Mouse (Mus musculus) fat pad, adult 2 months (tissue): Measurements from ENCODE around the gene Usmg5.
"Not testable (repeated sequence)": the region's sequence is repeated elsewhere in the genome, so short reads cannot be mapped to it uniquely, and the experiment has no call there.

Experiments used
- DNase-seq: peaks from one replicate; pipeline ENCODE4 v3.0.0-alpha.2; 2011; ENCODE audit warnings: low read depth, low spot score; ENCODE audit errors: extremely low read depth

The Usmg5 gene

GRCm38 (mm10) chr19:47090550-47091156 lies at the start of gene Usmg5, which contains the start of gene Pdcd11:
Gene Usmg5, minus strand, starts transcription at chr19:47090647.
Gene Pdcd11, plus strand, starts transcription at chr19:47090768.
- DNase-seq = peak; percentile 65

DNA sequence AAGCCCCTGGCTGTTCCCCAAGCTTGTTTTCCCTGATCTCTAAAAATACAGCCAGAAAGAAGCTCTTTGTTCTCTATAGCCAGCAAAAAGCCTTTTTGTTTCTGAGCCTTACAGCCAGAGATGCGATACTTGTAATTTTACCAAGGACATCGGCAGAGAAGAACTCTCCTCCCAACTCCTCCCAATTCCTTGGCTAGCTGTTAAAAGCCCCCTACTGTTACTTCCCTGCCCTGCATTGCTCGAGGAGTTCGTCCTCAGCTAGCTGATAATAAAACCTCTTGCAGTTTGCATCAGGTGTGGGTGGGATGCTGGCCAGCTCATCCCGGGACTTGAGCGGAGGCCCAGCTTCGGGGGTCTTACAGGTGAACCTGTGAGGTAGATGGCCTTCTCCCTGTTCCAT lies 49.2 kb upstream of the Usmg5 start:
- not testable (repeated sequence) for DNase-seq

DNA sequence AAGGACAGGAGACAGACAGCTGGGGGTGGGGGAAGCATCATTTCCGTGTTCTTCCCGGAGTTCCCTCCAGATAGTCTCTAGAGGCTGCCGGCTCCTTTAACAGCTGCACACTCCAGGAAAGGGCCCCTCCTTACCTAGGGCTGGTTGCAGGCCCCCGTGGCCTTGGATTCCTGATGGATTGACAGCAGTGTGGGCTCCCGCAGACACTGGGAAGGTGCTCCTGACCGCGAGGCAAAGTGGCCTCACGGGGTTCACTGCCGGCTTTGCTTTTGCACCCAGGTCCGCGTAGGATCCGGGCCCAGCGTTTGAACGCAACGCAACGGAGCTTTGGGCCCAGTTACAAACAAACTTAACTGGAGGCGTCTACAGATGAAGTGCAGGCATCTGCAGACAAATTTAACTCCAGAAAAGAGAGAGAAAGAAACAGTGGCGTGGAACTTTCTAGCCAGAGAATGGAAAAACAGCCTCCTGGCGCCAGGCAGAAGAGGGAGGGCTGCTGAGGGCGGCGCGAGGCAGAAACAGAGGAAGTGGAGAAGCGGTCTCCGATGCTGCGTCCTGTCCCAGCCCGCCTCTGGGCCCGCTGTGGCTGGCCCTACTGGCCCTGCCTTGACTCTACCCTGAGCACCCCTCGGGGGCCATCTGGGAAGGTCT lies 47.4 kb upstream of the Usmg5 start, which contains the start of gene Calhm2:
Calhm2 (minus strand) TSS at position 524 of the 651 bp plus-strand sequence.
- no peak for DNase-seq

- no peak for DNase-seq
These were observed 46.7 kb upstream of the Usmg5 start for GRCm38 (mm10) chr19:47137051-47137581.

GRCm38 (mm10) chr19:47136170-47136569 lies 45.7 kb upstream of the Usmg5 start:
- no peak for DNase-seq

DNA sequence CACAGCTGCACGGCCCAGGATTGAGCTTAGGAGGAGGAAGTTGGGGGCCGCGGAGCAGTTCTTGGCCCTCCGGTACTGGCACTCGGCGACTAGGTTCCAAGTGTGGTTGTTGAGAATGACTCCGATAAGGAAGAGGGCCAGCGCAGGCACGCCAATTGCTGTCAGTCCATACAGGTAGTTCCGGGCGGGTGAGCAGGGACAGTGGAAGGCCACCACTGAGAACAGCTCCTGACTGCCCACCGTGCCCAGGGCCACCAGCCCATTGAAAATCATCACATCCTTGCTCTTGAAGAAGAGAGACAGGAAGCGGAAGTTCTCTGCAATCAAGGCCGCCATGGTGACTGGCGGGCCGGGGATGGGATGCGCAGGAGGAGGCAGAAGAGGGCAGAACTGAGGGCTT lies 45.1 kb upstream of the Usmg5 start:
- DNase-seq = no peak

GRCm38 (mm10) chr19:47133161-47133560 lies 42.7 kb upstream of the Usmg5 start:
- no peak for DNase-seq

GRCm38 (mm10) chr19:47130551-47131125 lies 40.2 kb upstream of the Usmg5 start:
- DNase-seq = no peak

GRCm38 (mm10) chr19:47128835-47129234 lies 38.4 kb upstream of the Usmg5 start:
- DNase-seq = no peak

DNA sequence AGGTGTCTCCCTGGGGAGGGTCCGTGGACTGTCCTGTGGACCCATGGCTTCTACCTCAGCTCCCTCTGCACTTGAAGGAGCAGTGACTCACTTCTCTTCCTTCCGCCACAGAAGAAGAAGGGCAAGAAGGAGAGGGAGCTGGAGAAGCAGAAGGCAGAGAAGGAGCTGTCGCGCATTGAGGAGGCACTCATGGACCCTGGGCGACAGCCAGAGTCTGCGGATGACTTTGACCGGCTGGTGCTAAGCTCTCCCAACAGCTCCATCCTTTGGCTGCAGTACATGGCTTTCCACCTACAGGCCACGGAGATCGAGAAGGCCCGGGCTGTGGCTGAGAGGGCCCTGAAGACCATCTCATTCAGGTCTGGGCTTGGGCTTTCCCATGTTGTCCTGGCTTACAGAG lies 37.7 kb upstream of the Usmg5 start:
- DNase-seq = no peak

- DNase-seq = no peak
These were observed 32.4 kb upstream of the Usmg5 start for GRCm38 (mm10) chr19:47122802-47123201.

DNA sequence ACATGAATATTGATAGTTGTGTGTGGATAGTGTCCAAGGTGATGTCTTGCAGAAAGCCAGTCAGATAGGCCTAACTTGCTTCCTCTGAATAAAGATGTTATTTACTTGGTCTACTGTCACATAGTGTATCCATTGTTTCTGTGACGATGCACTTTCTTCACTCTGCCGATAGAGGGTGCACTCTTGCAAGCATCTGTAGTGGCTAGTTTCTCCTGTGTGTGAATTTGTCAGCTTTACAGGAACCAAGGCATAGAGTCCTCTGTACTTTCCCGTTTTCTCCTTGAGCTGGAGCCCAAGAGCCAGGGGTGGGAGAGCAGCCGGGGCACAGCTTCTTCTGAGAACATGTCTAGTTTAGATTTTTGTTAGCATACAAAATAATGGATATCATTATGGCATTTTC lies 30.6 kb upstream of the Usmg5 start:
- no peak for DNase-seq

DNA sequence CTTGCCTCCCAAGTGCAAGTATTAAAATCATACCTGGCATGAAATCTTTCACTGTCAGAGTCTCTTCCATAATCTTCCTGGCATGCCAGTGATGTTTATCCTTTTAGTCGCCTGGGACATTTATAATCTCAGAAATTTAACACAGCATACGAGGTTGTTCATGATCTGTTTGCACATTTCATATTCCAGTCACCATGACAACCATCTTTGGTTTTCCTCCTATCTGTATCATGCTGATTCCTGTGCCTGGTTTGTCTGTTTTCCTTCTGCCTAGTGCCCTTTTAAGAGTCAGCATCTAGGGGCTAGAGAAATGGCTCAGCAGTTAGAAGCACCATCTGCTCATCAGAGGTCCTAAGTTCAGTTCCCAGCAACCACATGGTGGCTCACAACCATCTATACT lies 28.2 kb upstream of the Usmg5 start:
- DNase-seq = no peak

GRCm38 (mm10) chr19:47104641-47105271 lies 14.3 kb upstream of the Usmg5 start:
- DNase-seq = no peak

GRCm38 (mm10) chr19:47101080-47101479 lies 10.6 kb upstream of the Usmg5 start:
- DNase-seq = no peak

- no peak for DNase-seq
These were observed 525 bp downstream of the Usmg5 start for GRCm38 (mm10) chr19:47089718-47090525.

DNA sequence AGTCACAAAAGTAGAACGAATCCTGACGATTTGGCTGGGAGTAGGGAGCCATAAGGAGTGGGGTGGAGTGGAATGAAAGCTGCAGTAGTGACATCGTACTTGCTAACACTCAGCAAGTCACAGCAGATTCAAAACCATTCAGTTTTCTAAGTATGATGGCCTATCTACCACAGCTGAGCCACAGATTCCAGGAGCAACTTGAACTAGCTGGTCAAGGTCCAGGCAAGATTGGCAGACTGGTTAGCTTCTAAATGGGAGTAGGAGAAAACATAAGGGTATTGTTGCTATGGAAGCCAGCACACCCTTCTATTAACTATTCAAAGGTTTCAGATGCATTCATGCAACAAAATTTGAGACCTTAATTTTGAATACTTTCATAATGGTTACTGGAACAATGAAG lies 2.2 kb downstream of the Usmg5 start:
- no peak for DNase-seq

DNA sequence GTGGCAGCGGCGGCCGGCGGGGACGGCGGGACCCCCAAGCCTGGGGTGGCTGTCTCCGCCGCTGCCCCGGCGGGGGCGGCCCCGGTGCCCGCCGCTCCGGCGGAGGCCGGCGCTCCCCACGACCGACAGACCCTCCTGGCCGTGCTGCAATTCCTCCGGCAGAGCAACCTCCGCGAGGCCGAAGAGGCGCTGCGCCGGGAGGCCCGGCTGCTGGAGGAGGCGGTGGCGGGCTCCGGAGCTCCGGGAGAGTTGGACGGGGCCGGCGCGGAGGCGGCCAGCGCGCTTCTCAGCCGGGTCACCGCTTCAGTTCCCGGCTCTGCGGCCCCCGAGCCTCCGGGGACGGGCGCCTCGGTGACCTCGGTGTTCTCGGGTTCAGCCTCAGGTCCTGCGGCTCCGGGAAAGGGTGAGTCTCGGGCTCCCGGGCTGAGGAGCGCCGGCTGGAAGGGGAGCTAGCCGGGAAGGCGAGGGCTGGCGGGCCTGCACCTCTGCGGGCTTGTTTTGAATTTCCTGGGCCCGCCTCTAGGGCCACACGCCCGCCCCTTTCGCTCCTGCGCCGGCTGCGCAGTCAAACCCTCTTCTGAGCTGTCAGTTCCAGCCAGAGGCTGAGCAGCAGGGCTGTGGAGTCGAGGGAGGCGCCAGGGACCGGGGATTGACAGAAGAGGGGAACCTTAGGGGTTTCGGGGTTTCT lies 22.4 kb downstream of the Usmg5 start:
- DNase-seq = no peak

DNA sequence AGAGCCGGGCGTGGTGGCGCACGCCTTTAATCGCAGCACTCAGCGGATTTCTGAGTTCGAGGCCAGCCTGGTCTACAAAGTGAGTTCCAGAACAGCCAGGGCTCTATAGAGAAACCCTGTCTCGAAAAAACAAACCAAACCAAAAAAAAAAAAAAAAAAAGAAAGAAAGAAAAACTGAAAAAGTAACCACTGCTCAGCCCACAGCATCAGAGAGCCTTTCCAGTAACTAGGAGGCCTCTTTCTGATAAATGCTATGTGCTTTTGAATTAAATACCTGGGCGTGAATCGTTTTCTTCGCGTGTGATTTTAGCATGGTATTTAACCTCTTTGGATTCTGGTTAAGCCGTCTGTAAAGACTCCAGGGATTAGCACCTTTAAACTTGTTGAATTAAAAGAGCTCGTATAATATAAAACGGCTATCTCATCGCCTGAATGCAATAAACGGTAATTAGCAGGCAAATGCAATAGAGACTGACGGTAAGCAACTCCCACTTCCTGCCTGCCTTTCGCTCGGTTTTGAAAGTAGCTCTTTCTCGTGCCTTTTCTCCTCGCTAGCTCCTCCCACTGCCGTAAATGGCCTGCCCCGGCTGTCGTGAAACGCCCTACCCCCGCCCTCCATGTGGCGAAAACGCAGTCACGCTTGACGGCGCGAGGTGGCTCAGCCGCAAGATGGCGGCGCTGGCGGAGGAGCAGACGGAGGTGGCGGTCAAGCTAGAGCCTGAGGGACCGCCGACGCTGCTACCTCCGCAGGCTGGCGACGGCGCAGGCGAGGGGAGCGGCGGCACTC lies 23.2 kb downstream of the Usmg5 start, which contains the start of gene Taf5:
Taf5 (plus strand) TSS at position 651 of the 787 bp plus-strand sequence.
- peak; percentile 63 for DNase-seq
